Mouse (Mus musculus): Measurements from ENCODE around the gene 9130230L23Rik. TPM values are rescaled to one million over a fixed set of nuclear protein-coding genes. Genes with fewer than 3 reads are reported as not detected.
"Not testable (repeated sequence)": the region's sequence is repeated elsewhere in the genome, so short reads cannot be mapped to it uniquely, and the experiment has no call there.

The 9130230L23Rik gene
- polyA plus RNA-seq, 1 experiment from 2014 or later: not detected

DNA sequence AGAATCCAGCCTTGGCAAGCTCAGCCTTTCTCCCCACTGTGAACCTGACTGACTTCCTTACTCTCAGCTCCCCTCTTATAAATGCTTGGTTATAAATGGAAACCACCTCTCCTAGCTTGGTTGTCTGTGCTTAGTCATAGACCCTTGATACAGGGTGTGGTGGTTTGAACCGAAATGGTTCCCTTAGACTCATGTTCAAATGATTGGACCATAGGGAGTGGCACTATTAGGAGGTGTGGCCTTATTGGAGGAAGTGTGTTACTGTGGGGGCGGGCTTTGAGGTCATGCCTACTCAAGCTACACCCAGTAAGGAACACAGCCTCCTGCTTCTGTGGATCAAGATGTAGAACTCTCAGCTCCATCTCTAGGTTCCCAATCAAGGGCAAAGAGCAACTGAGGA is 12.9 kb downstream of the 9130230L23Rik start:
- H3K27ac ChIP-seq: peak overlapping the region; percentile 60
- H3K79me2 ChIP-seq (ENCODE audit: inconsistent target): no peaks in the 10 kb centered on the region
- H3K4me3 ChIP-seq (ENCODE audit: inconsistent target): no peak overlapping the region
- no peaks in the 10 kb centered on the region for H3K36me3 ChIP-seq (ENCODE audit: inconsistent target)
- 47% methylated on average over 2 of the region's 2 CpGs for WGBS (ENCODE audit: missing documents)

DNA sequence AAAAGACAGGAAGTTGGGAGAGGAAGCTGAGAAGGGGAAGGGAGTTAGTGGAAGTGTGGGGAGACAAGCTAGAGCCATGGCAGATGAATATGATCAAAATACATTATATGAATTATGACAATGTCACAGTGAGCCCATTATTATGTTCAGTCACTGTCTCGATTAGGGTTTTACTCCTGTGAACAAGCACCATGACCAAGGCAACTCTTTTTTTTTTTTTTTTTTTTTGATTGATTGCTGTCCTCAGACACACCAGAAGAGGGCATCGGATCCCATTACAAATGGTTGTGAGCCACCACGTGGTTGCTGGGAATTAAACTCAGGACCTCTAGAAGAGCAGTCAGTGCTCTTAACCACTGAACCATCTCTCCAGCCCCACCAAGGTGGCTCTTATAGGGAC is 17.1 kb downstream of the 9130230L23Rik start:
- WGBS (ENCODE audit: missing documents): 79% methylated on average over 3 of the region's 3 CpGs
- not testable (repeated sequence) for H3K36me3 ChIP-seq (ENCODE audit: inconsistent target); H3K4me3 ChIP-seq (ENCODE audit: inconsistent target); H3K79me2 ChIP-seq (ENCODE audit: inconsistent target)
- peak overlapping the region; percentile 68 for H3K27ac ChIP-seq

DNA sequence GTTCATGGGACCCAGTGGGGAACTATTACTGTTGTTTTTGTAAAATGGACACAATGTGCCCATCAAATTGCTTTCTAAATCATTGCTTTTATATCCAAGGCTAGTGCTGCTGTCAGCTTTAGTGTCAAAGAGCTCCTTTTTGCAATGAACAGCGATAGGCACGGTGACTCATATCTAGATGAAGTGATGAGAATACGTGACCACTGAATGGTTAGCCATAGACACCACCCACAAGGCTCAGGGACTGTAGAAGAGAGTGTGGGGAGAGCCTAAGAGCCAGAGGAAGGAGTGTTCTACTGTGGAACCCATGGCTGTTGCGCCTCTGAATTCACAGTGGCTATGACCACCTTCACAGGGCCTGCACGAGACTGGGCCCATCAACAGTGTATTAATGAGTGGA is 17.7 kb downstream of the 9130230L23Rik start:
- WGBS (ENCODE audit: missing documents): 63% methylated on average over 5 of the region's 5 CpGs
- Histone ChIP-seq H3K27ac (peak overlapping the region; percentile 68), H3K4me3 (ENCODE audit: inconsistent target) (no peak overlapping the region), H3K36me3 (ENCODE audit: inconsistent target) (no peaks in the 10 kb centered on the region), H3K79me2 (ENCODE audit: inconsistent target) (no peaks in the 10 kb centered on the region)

DNA sequence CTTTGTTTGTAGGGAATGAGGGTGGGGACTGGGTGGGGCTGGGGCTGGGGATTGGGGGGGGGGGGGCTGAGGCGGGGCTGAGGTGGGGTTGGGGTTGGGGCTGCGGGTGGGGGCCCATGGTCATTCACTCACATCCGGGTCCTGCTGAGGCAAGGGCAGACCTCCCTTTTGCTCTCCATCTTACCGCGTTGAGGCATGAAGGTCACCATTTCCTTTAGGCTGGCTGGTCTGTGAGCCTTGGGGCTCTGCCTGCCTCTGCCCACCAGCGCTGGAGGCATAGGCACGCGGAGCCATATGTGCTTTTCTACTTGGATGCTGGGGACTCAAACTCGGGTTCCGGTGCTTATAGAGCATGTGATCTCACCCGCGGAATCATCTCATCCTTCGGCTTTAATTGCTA is 28.4 kb downstream of the 9130230L23Rik start:
- WGBS (ENCODE audit: missing documents): 95% methylated on average over 6 of the region's 13 CpGs
- H3K4me3 ChIP-seq (ENCODE audit: inconsistent target): no peak overlapping the region
- no peak overlapping the region for H3K27ac ChIP-seq
- no peaks in the 10 kb centered on the region for H3K79me2 ChIP-seq (ENCODE audit: inconsistent target)
- no peaks in the 10 kb centered on the region for H3K36me3 ChIP-seq (ENCODE audit: inconsistent target)

DNA sequence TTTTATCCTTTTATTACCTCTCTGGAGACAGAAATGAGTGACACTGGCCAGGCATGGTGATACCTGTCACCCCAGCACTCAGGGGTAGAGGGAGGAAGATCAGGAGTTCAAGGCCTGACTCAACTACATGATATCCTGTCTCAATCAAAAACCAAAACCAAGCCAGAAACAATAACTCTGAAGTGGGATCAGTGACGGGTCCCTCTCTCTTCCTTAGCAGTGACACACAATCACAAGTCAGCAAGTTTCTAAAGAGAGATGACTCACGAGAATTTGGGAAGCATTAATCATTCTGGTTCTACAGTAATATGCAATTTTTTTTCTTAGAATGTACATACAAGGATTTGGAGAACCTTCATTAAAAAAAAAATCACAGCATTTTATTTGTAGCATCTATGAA is 30.9 kb downstream of the 9130230L23Rik start:
- Histone ChIP-seq H3K27ac (peak overlapping the region; percentile 72), H3K36me3 (ENCODE audit: inconsistent target) (no peaks in the 10 kb centered on the region), H3K79me2 (ENCODE audit: inconsistent target) (no peaks in the 10 kb centered on the region), H3K4me3 (ENCODE audit: inconsistent target) (no peak overlapping the region)
- 4% methylated on average over 2 of the region's 2 CpGs for WGBS (ENCODE audit: missing documents)

DNA sequence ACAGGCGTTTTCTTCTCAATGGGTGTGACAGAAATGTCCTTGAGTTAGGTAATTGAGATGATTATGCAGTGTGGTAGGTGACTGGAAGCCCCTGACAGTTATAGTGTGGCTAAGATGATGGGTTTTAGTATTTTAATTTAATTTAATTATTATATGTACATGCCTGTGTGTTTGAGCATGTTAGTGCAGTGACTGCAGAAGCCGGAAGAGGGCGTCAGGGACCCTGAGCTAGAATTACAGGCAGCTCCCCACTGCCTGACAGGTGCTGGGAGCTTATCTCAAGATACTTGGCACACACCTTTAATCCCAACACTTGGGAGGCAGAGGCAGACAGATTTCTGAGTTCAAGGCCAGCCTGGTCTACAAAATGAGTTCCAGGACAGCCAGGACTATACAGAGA is 36.1 kb downstream of the 9130230L23Rik start:
- 92% methylated on average over 3 of the region's 3 CpGs for WGBS (ENCODE audit: missing documents)
- Histone ChIP-seq H3K4me3 (ENCODE audit: inconsistent target) (no peak overlapping the region), H3K79me2 (ENCODE audit: inconsistent target) (no peaks in the 10 kb centered on the region), H3K36me3 (ENCODE audit: inconsistent target) (no peaks in the 10 kb centered on the region), H3K27ac (no peak overlapping the region)

DNA sequence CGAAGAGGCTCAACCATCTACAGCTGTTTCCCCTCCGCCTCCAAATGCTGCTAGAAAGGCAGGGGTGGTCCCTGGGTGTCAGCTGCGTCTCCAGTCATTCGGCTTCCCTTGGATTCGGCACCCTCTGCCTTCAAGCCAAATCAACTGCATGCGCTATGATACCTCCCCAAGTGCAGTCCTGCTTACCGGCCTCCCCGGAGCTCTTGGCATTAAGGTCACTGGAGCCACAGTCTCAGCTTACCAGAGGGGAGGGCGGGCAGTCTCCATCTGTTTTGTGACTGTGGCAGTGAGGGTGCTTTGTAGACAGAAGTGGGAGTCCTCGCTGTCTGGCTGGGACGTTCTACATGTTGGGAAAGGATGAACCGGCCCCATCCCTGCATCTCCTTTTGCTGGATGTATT is 37.0 kb downstream of the 9130230L23Rik start:
- H3K36me3 ChIP-seq (ENCODE audit: inconsistent target): no peaks in the 10 kb centered on the region
- no peaks in the 10 kb centered on the region for H3K79me2 ChIP-seq (ENCODE audit: inconsistent target)
- H3K4me3 ChIP-seq (ENCODE audit: inconsistent target): no peak overlapping the region
- 92% methylated on average over 12 of the region's 12 CpGs for WGBS (ENCODE audit: missing documents)
- H3K27ac ChIP-seq: no peak overlapping the region

DNA sequence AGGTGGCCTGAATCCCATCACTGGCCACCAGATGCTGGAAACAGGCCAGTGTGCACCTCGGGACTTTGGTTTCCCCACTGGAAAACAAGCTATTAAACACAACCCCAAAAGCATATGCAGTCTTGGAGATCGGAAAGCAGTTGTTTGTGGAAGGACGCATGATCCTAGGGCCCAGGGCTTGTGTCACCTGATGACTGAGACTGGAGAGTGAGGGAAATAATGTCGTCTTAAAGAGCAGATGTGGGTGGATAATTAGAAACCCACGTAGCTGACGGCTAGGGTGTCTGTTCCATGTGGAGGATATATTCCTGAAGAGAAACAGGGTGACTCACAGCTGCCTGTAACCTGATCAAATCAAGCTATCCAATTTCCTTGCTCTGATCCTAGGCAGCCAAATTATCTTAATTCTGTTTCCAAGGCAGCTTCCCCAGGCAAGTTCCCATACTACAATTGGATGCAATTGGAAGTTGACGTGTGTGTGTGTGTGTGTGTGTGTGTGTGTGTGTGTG is 38.3 kb downstream of the 9130230L23Rik start:
- WGBS (ENCODE audit: missing documents): 82% methylated on average over 7 of the region's 7 CpGs
- Histone ChIP-seq H3K36me3 (ENCODE audit: inconsistent target) (no peaks in the 10 kb centered on the region), H3K4me3 (ENCODE audit: inconsistent target) (no peak overlapping the region), H3K79me2 (ENCODE audit: inconsistent target) (no peaks in the 10 kb centered on the region), H3K27ac (no peak overlapping the region)

DNA sequence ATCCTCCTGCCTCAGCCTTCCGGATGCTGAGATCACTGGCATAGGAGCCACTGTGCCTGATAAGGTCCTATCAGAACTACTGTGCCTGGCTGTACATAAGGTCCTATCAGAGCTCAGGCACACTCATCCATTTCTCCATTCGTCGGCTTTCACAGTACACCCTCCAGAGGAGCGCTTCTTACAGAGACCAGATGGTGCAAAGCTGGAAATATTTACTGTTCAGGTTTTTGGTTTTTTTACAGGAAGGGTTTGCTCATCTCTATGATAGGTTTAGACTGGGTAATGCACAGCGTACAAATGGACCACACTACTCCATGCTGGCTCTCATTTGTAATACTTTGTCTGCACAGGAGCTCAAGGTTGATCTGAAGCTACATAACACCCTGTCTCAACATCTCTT is 40.8 kb downstream of the 9130230L23Rik start:
- Histone ChIP-seq H3K4me3 (ENCODE audit: inconsistent target) (no peak overlapping the region), H3K36me3 (ENCODE audit: inconsistent target) (no peaks in the 10 kb centered on the region), H3K79me2 (ENCODE audit: inconsistent target) (no peaks in the 10 kb centered on the region), H3K27ac (no peak overlapping the region)
- 98% methylated on average over 5 of the region's 5 CpGs for WGBS (ENCODE audit: missing documents)

DNA sequence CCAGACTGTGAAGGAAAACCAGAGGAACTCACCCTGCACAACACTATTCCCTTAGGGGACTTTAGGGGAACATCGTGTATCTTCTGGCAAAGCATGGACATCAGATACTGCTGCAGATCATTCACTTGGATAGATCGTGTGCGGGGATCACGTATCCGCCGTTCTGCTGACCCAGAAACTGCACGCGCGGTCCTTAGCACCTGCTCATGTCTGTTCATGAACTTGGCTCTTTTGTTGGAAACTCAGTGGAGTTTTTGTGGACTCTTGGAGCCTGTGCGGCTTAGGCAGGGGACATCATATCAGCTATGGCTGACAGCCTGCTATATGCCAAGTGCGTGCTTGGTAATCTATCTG is 43.5 kb downstream of the 9130230L23Rik start:
- Histone ChIP-seq H3K79me2 (ENCODE audit: inconsistent target) (no peaks in the 10 kb centered on the region), H3K4me3 (ENCODE audit: inconsistent target) (no peak overlapping the region), H3K36me3 (ENCODE audit: inconsistent target) (no peaks in the 10 kb centered on the region), H3K27ac (no peak overlapping the region)
- 76% methylated on average over 11 of the region's 11 CpGs for WGBS (ENCODE audit: missing documents)

DNA sequence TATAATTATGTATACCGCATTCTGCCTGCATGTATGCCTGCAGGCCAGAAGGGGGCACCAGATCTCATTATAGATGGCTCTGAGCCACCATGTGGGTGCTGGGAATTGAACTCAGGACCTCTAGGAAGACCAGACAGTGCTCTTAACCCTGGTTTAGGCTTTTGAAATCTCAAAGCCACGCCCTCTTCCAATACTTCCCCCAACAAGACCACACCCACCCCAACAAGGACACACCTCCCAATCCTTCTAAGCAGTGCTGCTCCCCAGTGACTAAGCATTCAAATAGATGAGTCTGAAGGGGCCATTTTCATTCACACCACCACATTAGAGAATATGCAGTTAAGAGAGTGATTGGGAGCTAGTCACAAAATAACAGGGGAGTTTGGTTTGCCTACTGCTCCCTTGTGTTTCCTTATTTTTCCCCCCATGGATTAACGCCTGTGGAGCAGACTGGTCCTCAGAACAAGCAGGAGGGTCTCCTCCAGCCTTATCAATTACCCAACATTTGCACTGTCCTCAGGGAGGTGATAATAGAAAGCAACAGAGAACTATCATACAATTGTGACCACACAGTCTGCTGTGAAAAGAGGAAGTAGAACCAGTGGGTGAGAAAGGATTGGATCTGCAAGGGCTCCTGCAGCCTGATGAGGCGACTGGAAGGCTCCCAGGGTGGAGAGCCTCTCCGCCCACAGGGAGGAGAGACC is 44.0 kb downstream of the 9130230L23Rik start:
- WGBS (ENCODE audit: missing documents): 40% methylated on average over 5 of the region's 5 CpGs
- Histone ChIP-seq H3K27ac (0 out of 2 replicates have a peak overlapping the region, but pooled peaks have one; percentile 17), H3K36me3 (ENCODE audit: inconsistent target) (no peaks in the 10 kb centered on the region), H3K4me3 (ENCODE audit: inconsistent target) (no peak overlapping the region), H3K79me2 (ENCODE audit: inconsistent target) (no peaks in the 10 kb centered on the region)

DNA sequence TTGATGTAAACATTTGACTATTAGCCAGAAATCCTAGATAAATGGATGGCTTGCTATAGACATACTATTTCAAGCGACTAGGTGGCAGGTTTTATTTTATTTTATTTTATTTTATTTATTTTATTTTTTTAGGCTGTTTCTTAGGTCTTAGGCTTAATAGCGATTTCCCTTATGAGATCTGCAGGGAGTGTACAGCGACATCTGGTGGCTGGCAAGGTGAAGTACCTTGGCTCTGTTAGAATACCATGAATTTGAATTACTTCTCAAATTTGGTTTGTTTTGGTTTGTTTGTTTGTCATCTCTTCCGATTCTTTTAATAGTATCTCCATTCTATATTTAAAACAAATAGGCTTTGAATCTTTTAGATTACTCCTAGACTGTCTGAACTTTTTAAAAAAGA is 45.5 kb downstream of the 9130230L23Rik start:
- no peak overlapping the region for H3K27ac ChIP-seq
- no peaks in the 10 kb centered on the region for H3K79me2 ChIP-seq (ENCODE audit: inconsistent target)
- WGBS (ENCODE audit: missing documents): 4% methylated on average over 4 of the region's 4 CpGs

DNA sequence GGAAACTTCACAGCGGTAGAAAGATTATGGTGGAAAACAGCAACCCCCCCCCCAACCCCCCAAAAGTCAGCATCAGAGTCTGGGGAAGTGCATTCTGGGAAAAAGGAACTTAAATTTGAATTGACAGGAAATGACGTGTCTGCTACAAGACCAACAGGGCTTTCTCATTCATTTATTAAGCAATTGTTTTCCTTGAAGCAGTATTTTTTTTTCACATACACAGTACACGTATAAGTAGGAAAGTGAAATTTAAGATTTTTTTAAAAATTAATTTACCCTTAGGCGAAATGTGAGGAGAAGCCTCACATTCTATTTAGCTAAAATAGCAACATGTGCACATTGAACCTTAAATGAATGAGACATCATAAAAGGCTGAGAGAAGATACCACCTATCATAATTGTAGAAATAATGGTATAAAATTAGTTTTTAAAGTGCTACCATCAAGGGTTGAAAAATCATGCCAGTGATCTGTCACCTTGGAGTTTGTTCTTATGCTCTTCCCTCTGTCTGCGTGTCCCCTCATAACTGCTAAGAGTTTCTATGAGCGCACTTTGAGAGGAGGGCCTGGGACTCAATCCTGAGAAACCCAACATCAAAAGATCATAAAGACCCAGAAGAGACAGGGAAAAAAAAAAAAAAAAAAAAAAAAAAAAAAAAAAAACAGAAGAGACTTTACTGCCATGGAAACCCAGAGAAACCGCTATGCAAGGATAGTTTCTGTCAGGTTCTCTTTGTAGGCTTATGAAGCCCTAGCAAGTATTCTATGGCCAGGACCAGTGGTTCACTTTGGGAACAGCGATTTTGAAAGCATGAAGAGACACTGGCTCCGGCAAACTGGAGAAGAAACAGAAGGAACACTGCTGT is 47.7 kb downstream of the 9130230L23Rik start:
- H3K79me2 ChIP-seq (ENCODE audit: inconsistent target): no peaks in the 10 kb centered on the region
- WGBS (ENCODE audit: missing documents): 67% methylated on average over 9 of the region's 9 CpGs
- no peaks in the 10 kb centered on the region for H3K36me3 ChIP-seq (ENCODE audit: inconsistent target)
- peak overlapping the region; percentile 56 for H3K27ac ChIP-seq
- H3K4me3 ChIP-seq (ENCODE audit: inconsistent target): peak overlapping the region; percentile 26

More for the DNA sequence above, 45.5 kb downstream of the 9130230L23Rik start:
- no peaks in the 10 kb centered on the region for H3K36me3 ChIP-seq (ENCODE audit: inconsistent target)
- H3K4me3 ChIP-seq (ENCODE audit: inconsistent target): no peak overlapping the region

DNA sequence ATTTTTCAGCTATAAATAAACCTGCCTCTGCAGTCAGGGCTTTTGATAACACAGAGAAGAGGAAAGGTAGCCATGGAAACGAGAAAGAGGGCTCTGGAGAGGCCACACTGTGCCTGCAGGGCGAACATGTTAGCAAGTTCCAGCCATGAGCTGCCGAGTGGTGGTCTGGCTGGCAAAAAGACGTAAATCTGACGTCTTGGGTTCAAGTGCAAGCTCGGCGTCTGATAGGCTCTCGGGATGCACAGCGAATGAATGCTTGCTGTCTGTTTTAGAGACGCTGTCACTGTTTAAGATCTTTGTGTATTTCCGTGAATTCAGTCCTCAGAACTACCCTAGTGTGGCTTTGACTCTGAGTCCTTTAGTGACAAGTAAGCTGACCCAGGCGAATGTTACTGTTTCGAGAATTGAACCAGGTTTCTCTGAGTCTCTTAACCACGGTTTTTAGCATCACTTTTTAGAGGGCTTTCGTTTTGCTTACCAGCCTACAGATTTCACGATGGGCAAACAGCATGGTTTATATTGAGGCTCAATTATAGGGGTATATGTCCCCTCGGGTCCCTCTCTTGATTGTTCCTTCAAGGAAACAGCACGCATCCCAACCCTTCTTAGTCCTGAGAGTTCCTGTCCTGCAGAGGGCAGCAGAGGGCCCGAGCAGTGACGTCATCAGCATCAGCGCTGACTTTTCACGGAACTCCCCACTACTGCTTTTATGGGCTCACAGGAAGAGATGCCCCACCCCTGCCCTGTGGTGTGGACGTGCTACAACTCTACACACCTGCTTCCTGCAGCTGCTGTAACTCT is 48.5 kb downstream of the 9130230L23Rik start:
- 26% methylated on average over 23 of the region's 23 CpGs for WGBS (ENCODE audit: missing documents)
- peak overlapping the region; percentile 26 for H3K4me3 ChIP-seq (ENCODE audit: inconsistent target)
- peak overlapping the region; percentile 56 for H3K27ac ChIP-seq
- no peaks in the 10 kb centered on the region for H3K79me2 ChIP-seq (ENCODE audit: inconsistent target)
- no peaks in the 10 kb centered on the region for H3K36me3 ChIP-seq (ENCODE audit: inconsistent target)
